Mouse (Mus musculus) ES-Bruce4 (cell line): Measurements from ENCODE around the gene Ang5.
"Not testable (repeated sequence)": the region's sequence is repeated elsewhere in the genome, so short reads cannot be mapped to it uniquely, and the experiment has no call there.

Experiments used
- CTCF ChIP-seq: IDR thresholded peaks from one replicate; pipeline ENCODE4 v1.8.1; 2011; ENCODE audit warnings: low read depth, low read length
- POLR2A ChIP-seq: IDR thresholded peaks from one replicate; pipeline ENCODE4 v1.8.1; 2011; ENCODE audit warnings: low read length; ENCODE audit not compliant: insufficient read depth

DNA sequence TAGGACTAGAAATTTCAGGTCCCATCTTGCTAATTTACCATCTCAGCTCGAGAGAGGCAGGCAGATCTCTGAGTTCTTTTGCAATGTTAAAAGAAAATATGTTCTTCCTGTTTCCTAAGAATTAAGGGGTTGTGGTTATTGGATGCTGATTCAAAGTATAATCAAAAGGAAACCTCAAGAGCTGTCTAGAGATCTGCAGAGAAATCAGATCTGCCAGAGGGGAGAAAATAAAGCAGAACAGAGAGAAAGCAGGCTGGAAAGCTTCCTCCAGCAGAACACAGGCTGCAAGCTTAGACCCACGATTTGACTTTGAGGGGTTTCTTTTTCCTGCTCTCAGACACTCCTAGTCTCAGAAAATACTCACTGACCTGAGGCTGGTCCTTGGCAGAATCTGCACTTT is 52.8 kb downstream of the Ang5 start:
- not testable (repeated sequence) for TF ChIP-seq POLR2A, CTCF
